Mouse (Mus musculus): ENCODE measurements around the gene Gm5868. TPM values are rescaled to one million over a fixed set of nuclear protein-coding genes. Genes with fewer than 3 reads are reported as not detected.
"Not testable (repeated sequence)": the region's sequence is repeated elsewhere in the genome, so short reads cannot be mapped to it uniquely, and the experiment has no call there.

Gene Gm5868
- total RNA-seq (2021): under 1 TPM in 1 of 2 experiments, not detected in 1; 0.93 TPM

- intact Hi-C loops (cut with DNase I): no loop called here
Measured at GRCm38 (mm10) chr5:72587192-72587681, at the start of gene Gm5868. Gene Gm5868 (minus strand): TSS chr5:72587551.

DNA sequence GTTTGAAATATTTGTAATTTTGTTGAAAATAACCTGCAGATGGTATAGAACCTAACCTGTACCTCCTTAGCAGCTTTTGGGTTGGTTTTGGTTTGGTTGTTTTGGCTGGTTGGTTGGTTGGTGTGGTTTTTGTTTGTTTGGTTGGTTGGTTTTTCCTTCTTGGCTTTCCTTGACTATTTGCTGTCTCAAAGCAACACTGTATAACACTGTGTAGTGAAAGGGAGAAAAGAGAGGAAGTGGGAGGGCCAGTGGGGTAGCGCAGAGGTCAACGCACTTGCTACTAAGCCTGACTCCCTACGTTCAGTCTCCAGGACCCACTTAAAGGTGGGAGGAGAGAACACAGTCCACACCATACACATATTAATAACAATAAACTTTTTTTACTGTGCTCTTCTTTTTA is 49.2 kb upstream of the Gm5868 start:
- no peak for DNase-seq (ENCODE audit: low spot score in 2 of 2)
- intact Hi-C loops (cut with DNase I): no loop called here

More at GRCm38 (mm10) chr5:72587192-72587681, at the start of gene Gm5868:
- no peak for DNase-seq (ENCODE audit: low spot score in 2 of 2)

DNA sequence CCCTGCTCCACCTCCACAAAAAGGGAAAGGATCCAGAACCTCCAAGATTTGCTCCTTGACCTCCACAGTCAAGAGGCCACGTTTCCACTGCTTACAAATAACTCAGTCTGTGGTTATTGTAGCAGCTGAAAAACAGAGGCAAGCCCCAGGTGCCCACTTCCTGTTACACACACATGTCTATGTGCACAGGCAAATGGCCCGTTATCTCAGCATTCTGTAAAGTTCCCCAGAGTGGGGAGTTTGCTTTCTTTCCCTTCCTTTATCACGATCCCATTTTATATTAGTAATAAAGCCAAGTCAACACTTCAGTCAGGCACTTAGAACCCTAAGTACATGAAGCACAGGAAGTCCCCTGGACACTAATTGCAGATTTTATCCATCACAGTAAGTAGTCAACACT is 48.8 kb upstream of the Gm5868 start:
- DNase-seq (ENCODE audit: low spot score in 2 of 2): no peak
- intact Hi-C loops (cut with DNase I): no loop called here

DNA sequence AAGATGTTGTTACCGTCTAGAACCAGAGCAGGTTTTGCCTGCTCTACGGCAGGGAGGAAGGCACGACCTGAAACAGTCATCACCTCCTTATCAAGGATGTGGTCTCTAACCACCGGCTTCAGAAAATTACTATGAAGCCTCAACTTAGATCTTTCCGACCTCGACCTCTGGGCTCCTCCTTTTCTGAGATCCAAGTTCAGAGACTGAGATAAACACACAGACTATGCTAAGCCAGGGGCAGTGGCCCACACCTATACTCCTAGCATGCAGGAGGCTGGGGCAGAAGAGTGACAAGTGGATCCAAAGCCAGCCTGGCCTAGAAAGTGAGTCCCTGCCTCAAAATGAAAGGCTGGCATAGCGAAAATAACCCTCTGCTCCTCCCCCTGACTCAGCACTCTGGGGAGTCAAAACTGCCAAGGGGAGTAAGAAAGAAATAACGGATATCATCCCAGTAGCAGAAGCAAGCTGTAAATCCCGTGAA is 47.5 kb upstream of the Gm5868 start:
- DNase-seq (ENCODE audit: low spot score in 2 of 2): no peak
- intact Hi-C loops (cut with DNase I): no loop called here

GRCm38 (mm10) chr5:72630026-72630425 is 42.7 kb upstream of the Gm5868 start:
- intact Hi-C loops (cut with DNase I): no loop called here
- no peak for DNase-seq (ENCODE audit: low spot score in 2 of 2)

- DNase-seq (ENCODE audit: low spot score in 2 of 2): no peak
- intact Hi-C loops (cut with DNase I): no loop called here
Measured at GRCm38 (mm10) chr5:72621022-72621421, 33.7 kb upstream of the Gm5868 start.

- no peak for DNase-seq (ENCODE audit: low spot score in 2 of 2)
- intact Hi-C loops (cut with DNase I): no loop called here
Measured at GRCm38 (mm10) chr5:72617413-72617812, 30.1 kb upstream of the Gm5868 start.

DNA sequence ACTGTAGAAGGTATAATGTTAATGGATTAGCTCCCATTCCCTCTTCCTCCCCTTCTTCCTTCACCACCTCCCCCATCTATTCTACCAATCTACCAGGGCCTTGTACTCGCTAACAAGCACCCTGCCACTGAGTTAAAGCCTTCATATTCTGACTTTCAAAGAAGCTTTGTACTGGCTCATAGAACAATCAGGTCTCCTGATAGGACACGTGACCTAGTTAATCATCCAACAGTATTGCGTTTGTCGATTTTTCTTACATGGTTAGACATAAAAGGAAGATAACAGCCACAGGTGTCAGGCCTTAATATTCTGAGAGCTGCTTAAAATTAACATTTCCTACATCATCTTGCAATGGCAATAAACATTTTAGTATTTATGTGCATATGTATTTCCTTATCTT is 15.8 kb upstream of the Gm5868 start:
- intact Hi-C loops (cut with DNase I): no loop called here
- DNase-seq (ENCODE audit: low spot score in 2 of 2): no peak

- intact Hi-C loops (cut with DNase I): no loop called here
- DNase-seq (ENCODE audit: low spot score in 2 of 2): no peak
Measured at GRCm38 (mm10) chr5:72601006-72601405, 13.7 kb upstream of the Gm5868 start.

GRCm38 (mm10) chr5:72586667-72587191 is 622 bp downstream of the Gm5868 start:
- DNase-seq (ENCODE audit: low spot score in 2 of 2); intact Hi-C loops (cut with DNase I): not testable (repeated sequence)

DNA sequence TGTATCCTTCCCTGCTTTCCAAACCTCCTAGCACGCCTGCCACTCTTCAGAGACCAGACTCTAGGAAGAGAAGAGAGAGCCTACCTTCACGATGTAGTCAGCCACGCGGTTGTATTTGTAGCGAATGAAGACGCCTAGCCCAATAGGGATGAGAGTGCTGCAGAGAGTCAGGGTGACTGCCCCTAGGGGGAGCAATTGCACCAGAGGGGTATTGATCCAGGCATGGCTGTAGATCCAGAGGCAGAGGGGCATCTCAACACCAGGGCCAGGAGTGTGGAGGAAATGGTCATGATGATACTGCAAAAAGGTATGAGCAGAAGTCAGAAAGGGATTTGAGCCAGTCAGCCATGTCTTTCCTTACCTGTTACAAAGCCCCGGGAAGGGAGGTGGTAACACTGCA is 1.2 kb downstream of the Gm5868 start:
- DNase-seq (ENCODE audit: low spot score in 2 of 2); intact Hi-C loops (cut with DNase I): not testable (repeated sequence)

- DNase-seq (ENCODE audit: low spot score in 2 of 2); intact Hi-C loops (cut with DNase I): not testable (repeated sequence)
Measured at GRCm38 (mm10) chr5:72580970-72581332, 6.4 kb downstream of the Gm5868 start, which contains the start of gene Zar1. Gene Zar1 (minus strand): TSS chr5:72581254.

DNA sequence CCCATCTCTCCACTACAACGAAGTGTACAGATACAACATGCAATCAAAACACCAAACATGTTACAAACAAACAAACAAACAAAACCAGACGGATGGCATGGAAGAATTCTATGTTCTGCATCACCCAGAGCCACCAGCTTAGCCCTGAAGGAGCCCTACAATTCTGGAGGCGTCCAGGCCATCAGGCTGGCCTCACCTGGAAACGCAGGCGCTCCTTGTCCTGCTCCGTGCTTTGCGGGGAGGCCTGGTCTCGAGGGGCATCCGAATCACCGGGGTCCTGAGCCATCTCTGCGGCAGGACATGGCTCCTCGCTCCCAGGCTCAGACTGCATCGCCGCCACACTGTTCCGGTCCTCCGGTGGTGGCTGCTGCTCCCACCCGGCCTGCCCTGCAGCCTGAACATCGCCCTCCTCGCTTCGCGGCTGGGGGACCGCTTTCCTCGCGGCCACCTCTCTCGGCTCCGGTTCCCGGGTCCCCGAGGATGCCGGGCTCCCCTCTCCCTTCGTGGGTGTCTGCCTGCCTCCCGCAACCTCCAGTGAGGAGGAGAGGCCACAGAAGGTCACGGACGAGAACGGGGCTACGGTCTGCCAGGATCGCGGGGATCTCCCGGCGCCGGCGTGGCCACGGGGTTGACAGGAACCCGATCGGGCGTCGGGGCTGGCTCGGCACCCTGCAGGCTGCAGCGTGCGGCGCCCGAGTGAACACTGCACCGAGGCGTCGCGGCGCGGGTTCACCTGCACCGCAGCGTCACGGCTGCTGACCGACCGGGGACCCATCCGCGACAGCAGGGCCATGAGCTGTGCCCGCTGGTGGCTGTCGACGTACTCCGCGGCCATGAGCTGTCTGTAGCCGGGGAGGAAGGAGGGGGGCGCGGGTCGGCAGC is 7.0 kb downstream of the Gm5868 start:
- intact Hi-C loops (cut with DNase I); DNase-seq (ENCODE audit: low spot score in 2 of 2): not testable (repeated sequence)

DNA sequence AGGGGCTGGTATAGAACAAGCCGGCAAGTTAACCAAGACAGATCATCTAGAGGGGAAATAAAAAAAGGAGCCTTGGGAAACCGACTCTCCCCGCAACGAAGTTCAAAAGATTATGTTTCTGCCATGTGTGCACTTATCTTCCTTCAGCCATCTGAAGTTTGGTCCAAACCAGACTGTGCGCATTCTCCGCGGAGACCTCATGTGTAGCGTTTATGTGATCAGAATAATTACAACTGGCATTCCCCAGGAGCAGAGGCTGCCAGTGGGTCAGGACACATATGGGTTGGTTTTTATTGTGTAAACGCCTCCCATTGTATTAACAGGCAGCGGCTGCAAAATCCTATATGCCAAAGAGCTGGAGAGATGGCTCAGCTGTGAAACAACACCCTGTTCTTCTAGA is 7.8 kb downstream of the Gm5868 start:
- not testable (repeated sequence) for DNase-seq (ENCODE audit: low spot score in 2 of 2)
- intact Hi-C loops (cut with DNase I): loop anchor here (5.0 kb wide), 1 partner anchor 438 kb away; no protein-coding TSS in a partner anchor

- intact Hi-C loops (cut with DNase I): no loop called here
- no peak for DNase-seq (ENCODE audit: low spot score in 2 of 2)
Measured at GRCm38 (mm10) chr5:72565621-72566020, 21.7 kb downstream of the Gm5868 start.

GRCm38 (mm10) chr5:72563183-72563582 is 24.2 kb downstream of the Gm5868 start:
- DNase-seq (ENCODE audit: low spot score in 2 of 2); intact Hi-C loops (cut with DNase I): not testable (repeated sequence)

GRCm38 (mm10) chr5:72560976-72561628 is 26.2 kb downstream of the Gm5868 start:
- intact Hi-C loops (cut with DNase I): no loop called here

DNA sequence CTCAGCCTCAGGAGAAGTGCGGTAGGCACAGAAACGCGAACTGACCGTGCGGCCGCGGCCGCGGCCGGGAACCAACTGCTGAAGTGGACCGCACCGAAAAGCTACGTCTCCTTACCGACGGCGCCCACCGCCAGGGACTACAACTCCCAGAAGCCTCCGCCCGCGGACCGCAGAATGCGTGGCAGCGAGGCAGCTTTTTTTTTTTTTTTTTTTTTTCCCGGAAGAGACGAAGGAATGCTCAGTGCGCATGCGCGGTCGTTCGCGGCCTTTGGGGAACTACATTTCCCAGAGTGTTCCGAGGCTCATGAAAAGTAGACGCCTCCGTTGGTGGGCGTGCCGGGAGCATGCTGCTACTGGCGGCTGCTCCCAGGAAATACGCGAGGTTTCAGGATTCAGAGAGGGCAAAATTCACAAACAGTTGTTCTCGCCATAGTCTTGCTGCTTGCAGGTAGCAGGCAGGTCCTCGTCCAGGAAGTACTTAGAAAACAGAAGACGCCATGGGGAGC is 27.8 kb downstream of the Gm5868 start, which contains the start of gene Nfxl1:
Gene Nfxl1, minus strand, starts transcription at position 141 of the 506 bp plus-strand sequence.
- DNase-seq (ENCODE audit: low spot score in 2 of 2): peak; percentile 95 to 96
- intact Hi-C loops (cut with DNase I): loop anchor here (2.0 kb wide), 1 partner anchor 139 kb away; no protein-coding TSS in a partner anchor

More at GRCm38 (mm10) chr5:72560976-72561628, 26.2 kb downstream of the Gm5868 start:
- DNase-seq (ENCODE audit: low spot score in 2 of 2): no peak

GRCm38 (mm10) chr5:72558716-72559526 is 28.4 kb downstream of the Gm5868 start:
- intact Hi-C loops (cut with DNase I): loop anchor here (2.0 kb wide), 1 partner anchor 140 kb away; no protein-coding TSS in a partner anchor
- peak in 1 of 2 experiments; percentile 32 for DNase-seq (ENCODE audit: low spot score in 2 of 2)
